Mouse (Mus musculus) erythroblast, embryonic 14.5 days (primary cell): ENCODE data around the gene Crlf3. TPM values are rescaled to one million over a fixed set of nuclear protein-coding genes. Genes with fewer than 3 reads are reported as not detected.

Source experiments
- H3K27me3 ChIP-seq: 2 replicates; pipeline ENCODE4 v1.6.1; 2012; ENCODE audit warnings: inconsistent platforms; ENCODE audit not compliant: control insufficient read depth
- H3K36me3 ChIP-seq: 2 replicates; pipeline ENCODE4 v1.6.1; 2012; ENCODE audit warnings: mild to moderate bottlenecking, inconsistent platforms; ENCODE audit not compliant: control insufficient read depth
- H3K4me1 ChIP-seq: 2 replicates; pipeline ENCODE4 v1.6.1; 2012; ENCODE audit warnings: inconsistent platforms; ENCODE audit not compliant: control insufficient read depth
- H3K4me3 ChIP-seq: replicated peaks from 2 replicates; pipeline ENCODE3; 2012; ENCODE audit warnings: moderate library complexity, mild to moderate bottlenecking, inconsistent platforms
- H3K9me3 ChIP-seq: 2 replicates; pipeline ENCODE4 v1.6.1; 2012; ENCODE audit warnings: low read length, inconsistent platforms, mixed read lengths; ENCODE audit not compliant: control insufficient read depth
- GATA1 ChIP-seq: IDR thresholded peaks from 2 replicates; pipeline ENCODE4 v1.6.1; 2012; ENCODE audit warnings: low read length, inconsistent platforms, mixed read lengths
- TAL1 ChIP-seq: IDR thresholded peaks from 3 replicates; pipeline ENCODE4 v1.6.1; 2012; ENCODE audit warnings: low read length, inconsistent platforms, mixed read lengths
- polyA plus RNA-seq: library from polyadenylated mRNA; stranded (reverse); fragments of >175 nt; gene quantifications from 2 replicates; pipeline ENCODE4 v1.2.3, GENCODE M21; 2012

Gene Crlf3
- polyA plus RNA-seq, 1 experiment = 4.8 TPM

- peaks cover 6% of the 10 kb centered on the region for H3K9me3 ChIP-seq
- peaks cover 69% of the 10 kb centered on the region for H3K4me1 ChIP-seq
- no peaks in the 10 kb centered on the region for H3K27me3 ChIP-seq
- H3K36me3 ChIP-seq = peaks cover 8% of the 10 kb centered on the region
- no peak for TF ChIP-seq GATA1
- no peak overlapping the region for H3K4me3 ChIP-seq
Observed at GRCm38 (mm10) chr11:80085356-80086055, 4.7 kb upstream of the Crlf3 start.

- Histone ChIP-seq H3K9me3 (peaks cover 6% of the 10 kb centered on the region), H3K27me3 (no peaks in the 10 kb centered on the region), H3K4me3 (peak overlapping the region; percentile 99), H3K4me1 (peaks cover 68% of the 10 kb centered on the region), H3K36me3 (peaks cover 35% of the 10 kb centered on the region)
- TF ChIP-seq GATA1 (no peak), TAL1 (no peak)
Observed at GRCm38 (mm10) chr11:80081786-80082319, 1.1 kb upstream of the Crlf3 start.

- H3K4me3 ChIP-seq = peak overlapping the region; percentile 99
- H3K27me3 ChIP-seq = no peaks in the 10 kb centered on the region
- H3K4me1 ChIP-seq = peaks cover 68% of the 10 kb centered on the region
- H3K9me3 ChIP-seq = peaks cover 6% of the 10 kb centered on the region
- no peak for TF ChIP-seq GATA1
- TF ChIP-seq TAL1 = no peak
- H3K36me3 ChIP-seq = peaks cover 49% of the 10 kb centered on the region
Observed at GRCm38 (mm10) chr11:80080381-80080825, 388 bp downstream of the Crlf3 start.

GRCm38 (mm10) chr11:80079751-80080150 is 1.0 kb downstream of the Crlf3 start:
- Histone ChIP-seq H3K4me1 (peaks cover 65% of the 10 kb centered on the region), H3K27me3 (no peaks in the 10 kb centered on the region), H3K4me3 (peak overlapping the region; percentile 99), H3K36me3 (peaks cover 56% of the 10 kb centered on the region), H3K9me3 (peaks cover 6% of the 10 kb centered on the region)
- TF ChIP-seq GATA1 = peak; percentile 32; the same call in 1 of the 2 replicates
- TF ChIP-seq TAL1 = no peak

GRCm38 (mm10) chr11:80078831-80079230 is 2.0 kb downstream of the Crlf3 start:
- Histone ChIP-seq H3K4me1 (peaks cover 68% of the 10 kb centered on the region), H3K4me3 (peak overlapping the region; percentile 99), H3K9me3 (peaks cover 6% of the 10 kb centered on the region), H3K27me3 (no peaks in the 10 kb centered on the region), H3K36me3 (peaks cover 64% of the 10 kb centered on the region)
- TF ChIP-seq GATA1 (no peak), TAL1 (no peak)

- Histone ChIP-seq H3K9me3 (no peaks in the 10 kb centered on the region), H3K4me3 (peak overlapping the region; percentile 99), H3K4me1 (peaks cover 66% of the 10 kb centered on the region), H3K27me3 (no peaks in the 10 kb centered on the region), H3K36me3 (peaks cover 65% of the 10 kb centered on the region)
- TF ChIP-seq GATA1 (no peak), TAL1 (no peak)
Observed at GRCm38 (mm10) chr11:80077784-80078545, 2.8 kb downstream of the Crlf3 start.

GRCm38 (mm10) chr11:80075608-80076277 is 5.0 kb downstream of the Crlf3 start:
- Histone ChIP-seq H3K4me1 (peaks cover 57% of the 10 kb centered on the region), H3K4me3 (no peak overlapping the region), H3K36me3 (peaks cover 86% of the 10 kb centered on the region), H3K27me3 (no peaks in the 10 kb centered on the region), H3K9me3 (no peaks in the 10 kb centered on the region)
- TF ChIP-seq GATA1 (no peak), TAL1 (no peak)

- Histone ChIP-seq H3K4me1 (peaks cover 55% of the 10 kb centered on the region), H3K36me3 (peaks cover 93% of the 10 kb centered on the region), H3K4me3 (no peak overlapping the region), H3K9me3 (no peaks in the 10 kb centered on the region), H3K27me3 (no peaks in the 10 kb centered on the region)
- TF ChIP-seq GATA1 (no peak), TAL1 (no peak)
Observed at GRCm38 (mm10) chr11:80072365-80072764, 8.4 kb downstream of the Crlf3 start.

- TF ChIP-seq GATA1 (no peak), TAL1 (no peak)
- Histone ChIP-seq H3K9me3 (no peaks in the 10 kb centered on the region), H3K36me3 (peaks cover 92% of the 10 kb centered on the region), H3K4me3 (no peak overlapping the region), H3K27me3 (no peaks in the 10 kb centered on the region), H3K4me1 (peaks cover 45% of the 10 kb centered on the region)
Observed at GRCm38 (mm10) chr11:80071039-80071438, 9.8 kb downstream of the Crlf3 start.
